In genomic region chr1:178338318-178338641, GRCm38 (mm10) we compare ENCODE assay signal across 7 mouse cellular contexts. TPM values are rescaled to one million over a fixed set of nuclear protein-coding genes. Genes with fewer than 3 reads are reported as not detected.
A peak's percentile ranks its signal among the peaks of the same experiment; 100 is the strongest.
DNase-seq lines count a peak whose midpoint lies in the region; ATAC-seq and TF ChIP-seq lines count a peak whose summit lies in the region.

No protein-coding gene starts in this region.

- H3K36me3 ChIP-seq in G1E (replicated peaks) = peaks cover 28% of the 10 kb centered on the region
- peaks cover 19% of the 10 kb centered on the region for H3K36me3 ChIP-seq in forebrain, embryonic 14.5 days (ENCODE audit: control insufficient read depth, insufficient read depth, low read length)
- peaks cover 13% of the 10 kb centered on the region for H3K36me3 ChIP-seq in lung, embryonic 15.5 days

- H3K4me1 ChIP-seq in G1E (ENCODE audit: insufficient read depth, low read depth, low read length) = peaks cover 19% of the 10 kb centered on the region
- peaks cover 13% of the 10 kb centered on the region for H3K4me1 ChIP-seq in forebrain, embryonic 14.5 days (ENCODE audit: control insufficient read depth, insufficient read depth, low read length)
- peaks cover 13% of the 10 kb centered on the region for H3K4me1 ChIP-seq in lung, embryonic 15.5 days

- peak overlapping the region; percentile 70 for H3K4me2 ChIP-seq in forebrain, embryonic 14.5 days (ENCODE audit: low read length)
- peak overlapping the region; percentile 55 for H3K4me2 ChIP-seq in lung, embryonic 15.5 days

- ATAC-seq in G1E (ENCODE audit: extremely low read depth, insufficient number of reproducible peaks, low FRiP score, poor library complexity, severe bottlenecking) = no peak
- no peak for ATAC-seq in forebrain, embryonic 14.5 days
- ATAC-seq in lung, embryonic 15.5 days (ENCODE audit: borderline replicate concordance, extremely low read depth, low FRiP score, low TSS enrichment) = no peak

- no peak for TF ChIP-seq CTCF in G1E (IDR thresholded peaks at IDR 0.05; ENCODE audit: low read depth, low read length)

- peak overlapping the region; percentile 100 for H3K4me3 ChIP-seq in G1E (ENCODE audit: low read depth, low read length)
- H3K4me3 ChIP-seq in forebrain, embryonic 14.5 days (ENCODE audit: low read depth, low read length) = peak overlapping the region; percentile 100
- peak overlapping the region; percentile 93 for H3K4me3 ChIP-seq in lung, embryonic 15.5 days

- peak overlapping the region; percentile 100 for H3K9ac ChIP-seq in forebrain, embryonic 14.5 days (ENCODE audit: low read length)
- peak overlapping the region; percentile 80 for H3K9ac ChIP-seq in lung, embryonic 15.5 days

- no peak for DNase-seq in G1E (ENCODE audit: low spot score)
- peak; percentile 27 for DNase-seq in brain, adult 2 months (ENCODE audit: low read depth, low spot score)
- peak; percentile 44 for DNase-seq in forebrain, embryonic 14.5 days (ENCODE audit: low spot score)
- peak; percentile 56 for DNase-seq in kidney, adult 18-20 months
- DNase-seq in ovary, postnatal 36 days (ENCODE audit: low spot score) = peak; percentile 31
- no peak for DNase-seq in frontal cortex, adult 2 months (ENCODE audit: extremely low spot score in 1 of 2, low spot score in 1 of 2)

- WGBS in forebrain, embryonic 14.5 days = 3% methylated on average over 6 of the region's 6 CpGs
- WGBS in lung, embryonic 15.5 days = 11% methylated on average over 6 of the region's 6 CpGs

- no peaks in the 10 kb centered on the region for H3K27me3 ChIP-seq in G1E (ENCODE audit: insufficient read depth, low read length)
- H3K27me3 ChIP-seq in forebrain, embryonic 14.5 days (replicated peaks; ENCODE audit: control insufficient read depth, insufficient read depth, low read length) = no peaks in the 10 kb centered on the region
- no peaks in the 10 kb centered on the region for H3K27me3 ChIP-seq in lung, embryonic 15.5 days

- peak overlapping the region; percentile 99 for H3K27ac ChIP-seq in forebrain, embryonic 14.5 days (ENCODE audit: low read depth, low read length)
- peak overlapping the region; percentile 100 for H3K27ac ChIP-seq in lung, embryonic 15.5 days

- no peaks in the 10 kb centered on the region for H3K9me3 ChIP-seq in G1E (replicated peaks)
- H3K9me3 ChIP-seq in forebrain, embryonic 14.5 days (replicated peaks; ENCODE audit: control insufficient read depth, low read length) = no peaks in the 10 kb centered on the region
- H3K9me3 ChIP-seq in lung, embryonic 15.5 days = no peaks in the 10 kb centered on the region

RNA-seq across cellular contexts. Expression of gene Hnrnpu, which starts 0.7 kb away (rescaled TPM):
- total RNA-seq in G1E (2014; fragmentation: Nextera tagmentation) (932 and 945 TPM in 2 replicates), G1E (2017) (331 and 441 TPM in 2 replicates)
- 726 and 956 TPM in 2 replicates for polyA plus RNA-seq in G1E (2012)
- 284 and 334 TPM in 2 replicates for polyA plus RNA-seq in forebrain, embryonic 14.5 days (2014; fragmentation: Nextera tagmentation; extraction: Ambion mirVana)
- 411 and 443 TPM in 2 replicates for polyA plus RNA-seq in lung, embryonic 15.5 days (2015; fragmentation: Nextera tagmentation; extraction: Ambion mirVana)
- 371 and 407 TPM in 2 replicates for polyA plus RNA-seq in frontal cortex, adult 2 months (2012; rRNA removed)

RNA-seq across cellular contexts. Expression of gene Cox20, which starts 19.4 kb away (rescaled TPM):
- total RNA-seq in G1E (2014; fragmentation: Nextera tagmentation) = 230 and 246 TPM in 2 replicates
- 135 and 179 TPM in 2 replicates for total RNA-seq in G1E (2017)
- 11.2 and 18.4 TPM in 2 replicates for polyA plus RNA-seq in G1E (2012)
- polyA plus RNA-seq in forebrain, embryonic 14.5 days (2014; fragmentation: Nextera tagmentation; extraction: Ambion mirVana) = 150 and 167 TPM in 2 replicates
- 124 TPM in 2 replicates for polyA plus RNA-seq in lung, embryonic 15.5 days (2015; fragmentation: Nextera tagmentation; extraction: Ambion mirVana)
- 86.9 and 93.7 TPM in 2 replicates for polyA plus RNA-seq in frontal cortex, adult 2 months (2012; rRNA removed)

Comparison
In these comparisons a context has a peak if more than half of its experiments do, and no peak if none do; other contexts are left out.
1. DNase-seq: peak in brain, adult 2 months (single experiment), forebrain, embryonic 14.5 days (single experiment), kidney, adult 18-20 months (single experiment) and ovary, postnatal 36 days (single experiment); none in G1E (single experiment) and frontal cortex, adult 2 months (0 of 2).
2. Peak in every context shown above with its lines, with median percentiles within 50 percentile points of each other: H3K4me3 ChIP-seq.